Mouse (Mus musculus) neural tube, embryonic 14.5 days (tissue): ENCODE data around the gene Best2. TPM values are rescaled to one million over a fixed set of nuclear protein-coding genes. Genes with fewer than 3 reads are reported as not detected.

Source experiments
- ATAC-seq: fragments of 200-750 bp; cut with Nextera tagmentation; 2 replicates; pipeline ENCODE4 v1.8.0; 2017; ENCODE audit warnings: low read depth, mild to moderate bottlenecking, moderate TSS enrichment, moderate library complexity
- H3K27ac ChIP-seq: fragments of 300-500 bp; sonication (generic); 2 replicates; pipeline ENCODE4 v1.5.1; 2014; ENCODE audit warnings: low read depth, mild to moderate bottlenecking, control low read depth, low read length, moderate library complexity, mixed read lengths
- H3K27me3 ChIP-seq: fragments of 300-500 bp; sonication (generic); 2 replicates; pipeline ENCODE4 v1.6.1; 2014; ENCODE audit warnings: low read length; ENCODE audit not compliant: control insufficient read depth, insufficient read depth
- H3K36me3 ChIP-seq: fragments of 300-500 bp; sonication (generic); 2 replicates; pipeline ENCODE4 v1.6.1; 2014; ENCODE audit warnings: low read length, mixed read lengths; ENCODE audit not compliant: control insufficient read depth, insufficient read depth
- H3K4me1 ChIP-seq: fragments of 300-500 bp; sonication (generic); 2 replicates; pipeline ENCODE4 v1.6.1; 2014; ENCODE audit warnings: low read length; ENCODE audit not compliant: control insufficient read depth, insufficient read depth
- H3K4me2 ChIP-seq: fragments of 300-500 bp; sonication (generic); 2 replicates; pipeline ENCODE4 v1.6.1; 2014; ENCODE audit warnings: mild to moderate bottlenecking, low read depth, low read length, control low read depth
- H3K4me3 ChIP-seq: fragments of 300-500 bp; sonication (generic); 2 replicates; pipeline ENCODE4 v1.5.1; 2014; ENCODE audit warnings: low read depth, low read length, control low read depth, mixed read lengths
- H3K9ac ChIP-seq: fragments of 300-500 bp; sonication (generic); replicated peaks from 2 replicates; pipeline ENCODE4 v1.6.1; 2014; ENCODE audit warnings: low read depth, mild to moderate bottlenecking, control low read depth, low read length, mixed read lengths
- H3K9me3 ChIP-seq: fragments of 300-500 bp; sonication (generic); 2 replicates; pipeline ENCODE4 v1.6.1; 2016; ENCODE audit warnings: low read length; ENCODE audit not compliant: control insufficient read depth
- WGBS: fragments of 180-500 bp; shearing (Covaris S2); extraction: QIAGEN DNeasy Blood & Tissue Kit; methylation state at CpG from one replicate; pipeline ENCODE4 v1.1.7; 2014; 5-methylcytosine and 5-hydroxymethylcytosine counted together
- polyA plus RNA-seq: library from polyadenylated mRNA; unstranded; fragments of >200 nt; fragmentation: Nextera tagmentation; extraction: Ambion mirVana; gene quantifications from 2 replicates; pipeline ENCODE4 v1.2.1, GENCODE M21; 2014

Gene Best2
- polyA plus RNA-seq, 1 experiment from 2014 or later: not detected

GRCm38 (mm10) chr8:84987903-84988302, 26.4 kb downstream of the Best2 start:
- WGBS: 73% methylated on average over 2 of the region's 2 CpGs
- no peak for ATAC-seq
- no peak overlapping the region for H3K4me2 ChIP-seq
- no peaks in the 10 kb centered on the region for H3K36me3 ChIP-seq
- H3K27ac ChIP-seq: no peak overlapping the region
- H3K27me3 ChIP-seq: no peaks in the 10 kb centered on the region
- no peak overlapping the region for H3K4me3 ChIP-seq
- H3K9me3 ChIP-seq: no peaks in the 10 kb centered on the region
- H3K4me1 ChIP-seq: peaks cover 16% of the 10 kb centered on the region
- no peak overlapping the region for H3K9ac ChIP-seq

- no peak overlapping the region for H3K4me2 ChIP-seq
- no peaks in the 10 kb centered on the region for H3K36me3 ChIP-seq
- no peak overlapping the region for H3K9ac ChIP-seq
- peaks cover 16% of the 10 kb centered on the region for H3K4me1 ChIP-seq
- no peak for ATAC-seq
- no peaks in the 10 kb centered on the region for H3K9me3 ChIP-seq
- no peak overlapping the region for H3K4me3 ChIP-seq
- H3K27me3 ChIP-seq: no peaks in the 10 kb centered on the region
- H3K27ac ChIP-seq: no peak overlapping the region
- WGBS: 83% methylated on average over 5 of the region's 5 CpGs
These were observed 26.9 kb downstream of the Best2 start for GRCm38 (mm10) chr8:84987388-84987787.

GRCm38 (mm10) chr8:84986379-84986945, 27.9 kb downstream of the Best2 start:
- Histone ChIP-seq H3K27ac (peak overlapping the region; percentile 65; the same call in 1 of the 2 replicates), H3K27me3 (no peaks in the 10 kb centered on the region), H3K36me3 (no peaks in the 10 kb centered on the region), H3K4me1 (peaks cover 16% of the 10 kb centered on the region), H3K4me2 (peak overlapping the region; percentile 98), H3K9me3 (no peaks in the 10 kb centered on the region), H3K4me3 (peak overlapping the region; percentile 39; the same call in 1 of the 2 replicates), H3K9ac (no peak overlapping the region)
- 33% methylated on average over 8 of the region's 8 CpGs for WGBS
- no peak for ATAC-seq

GRCm38 (mm10) chr8:84985684-84986378, 28.5 kb downstream of the Best2 start:
- no peaks in the 10 kb centered on the region for H3K27me3 ChIP-seq
- H3K27ac ChIP-seq: peak overlapping the region; percentile 65
- H3K9me3 ChIP-seq: no peaks in the 10 kb centered on the region
- peak overlapping the region; percentile 39 for H3K4me3 ChIP-seq
- WGBS: under 1% methylated on average over 53 of the region's 53 CpGs
- peak overlapping the region; percentile 56 for H3K9ac ChIP-seq
- no peaks in the 10 kb centered on the region for H3K36me3 ChIP-seq
- H3K4me1 ChIP-seq: peaks cover 18% of the 10 kb centered on the region
- ATAC-seq: peak; percentile 54
- peak overlapping the region; percentile 98 for H3K4me2 ChIP-seq

- no peak overlapping the region for H3K27ac ChIP-seq
- under 1% methylated on average over 23 of the region's 23 CpGs for WGBS
- no peaks in the 10 kb centered on the region for H3K36me3 ChIP-seq
- peak overlapping the region; percentile 39 for H3K4me3 ChIP-seq
- H3K4me2 ChIP-seq: peak overlapping the region; percentile 98
- ATAC-seq: no peak
- H3K9me3 ChIP-seq: no peaks in the 10 kb centered on the region
- H3K9ac ChIP-seq: peak overlapping the region; percentile 56
- H3K27me3 ChIP-seq: no peaks in the 10 kb centered on the region
- peaks cover 21% of the 10 kb centered on the region for H3K4me1 ChIP-seq
These were observed 29.2 kb downstream of the Best2 start for GRCm38 (mm10) chr8:84985049-84985683.

GRCm38 (mm10) chr8:84984294-84985048, 29.9 kb downstream of the Best2 start:
- Histone ChIP-seq H3K27ac (no peak overlapping the region), H3K4me1 (peaks cover 23% of the 10 kb centered on the region), H3K4me2 (peak overlapping the region; percentile 98; the same call in 1 of the 2 replicates), H3K9me3 (no peaks in the 10 kb centered on the region), H3K27me3 (no peaks in the 10 kb centered on the region), H3K9ac (no peak overlapping the region), H3K4me3 (no peak overlapping the region), H3K36me3 (no peaks in the 10 kb centered on the region)
- ATAC-seq: no peak
- 7% methylated on average over 16 of the region's 16 CpGs for WGBS

GRCm38 (mm10) chr8:84982499-84983011, 31.8 kb downstream of the Best2 start:
- ATAC-seq: no peak
- Histone ChIP-seq H3K9ac (no peak overlapping the region), H3K4me1 (peaks cover 34% of the 10 kb centered on the region), H3K36me3 (no peaks in the 10 kb centered on the region), H3K9me3 (no peaks in the 10 kb centered on the region), H3K4me2 (no peak overlapping the region), H3K27me3 (0 out of 2 replicates have a peak, but pooled peaks cover 3% of the 10 kb centered on the region), H3K4me3 (no peak overlapping the region), H3K27ac (no peak overlapping the region)
- 68% methylated on average over 3 of the region's 3 CpGs for WGBS

GRCm38 (mm10) chr8:84981644-84982498, 32.5 kb downstream of the Best2 start:
- Histone ChIP-seq H3K36me3 (no peaks in the 10 kb centered on the region), H3K27ac (no peak overlapping the region), H3K4me1 (peaks cover 40% of the 10 kb centered on the region), H3K4me3 (no peak overlapping the region), H3K9me3 (no peaks in the 10 kb centered on the region), H3K4me2 (no peak overlapping the region), H3K27me3 (0 out of 2 replicates have a peak, but pooled peaks cover 4% of the 10 kb centered on the region), H3K9ac (no peak overlapping the region)
- ATAC-seq: no peak
- WGBS: 81% methylated on average over 15 of the region's 15 CpGs
